Mouse (Mus musculus) ES-E14 (cell line): Measurements from ENCODE around the gene Ablim1.

ENCODE experiments used
- MAFK ChIP-seq: IDR thresholded peaks from 2 replicates; pipeline ENCODE4 v1.6.1; 2014; ENCODE audit warnings: mild to moderate bottlenecking, low read depth, low read length, inconsistent platforms; ENCODE audit not compliant: insufficient read depth
- ZC3H11A ChIP-seq: IDR thresholded peaks from 2 replicates; pipeline ENCODE4 v1.6.1; 2012; ENCODE audit warnings: low read depth, mild to moderate bottlenecking, inconsistent platforms, low read length, borderline replicate concordance
- ZNF384 ChIP-seq: IDR thresholded peaks from 2 replicates; pipeline ENCODE4 v1.6.1; 2012; ENCODE audit warnings: low read depth, low read length, inconsistent platforms

GRCm38 (mm10) chr19:57237534-57237933 is 77.2 kb downstream of the Ablim1 start:
- no peak for TF ChIP-seq ZC3H11A
- no peak for TF ChIP-seq MAFK
- no peak for TF ChIP-seq ZNF384
